Mouse (Mus musculus): ENCODE data around the gene Adra1b. TPM values are rescaled to one million over a fixed set of nuclear protein-coding genes. Genes with fewer than 3 reads are reported as not detected.

Gene Adra1b
- not detected for total RNA-seq (2023)

GRCm38 (mm10) chr11:43901051-43901654 lies at the start of gene Adra1b:
Gene Adra1b (minus strand): TSS chr11:43901210.

GRCm38 (mm10) chr11:43747233-43748226 lies 153.5 kb downstream of the Adra1b start, which contains the start of gene Ttc1:
Gene Ttc1 (minus strand): TSS chr11:43748008.

Other genes starting within 250 kb of the Adra1b start
- gene Pwwp2a, start 219.2 kb downstream of the Adra1b start, total RNA-seq (2023), result 10 to 100 TPM; 26.1 to 26.8 TPM
- gene Ttc1, start 153.2 kb downstream of the Adra1b start, total RNA-seq (2023), result 10 to 100 TPM; 36.6 to 36.9 TPM

Data from neutrophil, adult 59 days (primary cell).